Mouse (Mus musculus) heart, adult 2 months (tissue): Measurements from ENCODE around the gene Slc22a17. TPM values are rescaled to one million over a fixed set of nuclear protein-coding genes. Genes with fewer than 3 reads are reported as not detected.
A peak's percentile ranks its signal among the peaks of the same experiment; 100 is the strongest.

Experiments
- DNase-seq, 2 experiments: peaks; one replicate each; pipeline ENCODE4 v3.0.0; 2021
- H3K27ac ChIP-seq: fragments of 200-600 bp; 2 replicates; pipeline ENCODE4 v1.8.1; 2022
- H3K27me3 ChIP-seq: fragments of 200-500 bp; 2 replicates; pipeline ENCODE4 v1.6.1; 2012; ENCODE audit warnings: mild to moderate bottlenecking, low read length, inconsistent platforms, mixed read lengths; ENCODE audit not compliant: control insufficient read depth, insufficient read depth
- H3K36me3 ChIP-seq: fragments of 200-500 bp; 2 replicates; pipeline ENCODE4 v1.6.1; 2012; ENCODE audit warnings: low read length, inconsistent platforms; ENCODE audit not compliant: control insufficient read depth, insufficient read depth
- H3K4me1 ChIP-seq: fragments of 200-500 bp; 2 replicates; pipeline ENCODE4 v1.6.1; 2011; ENCODE audit warnings: low read length; ENCODE audit not compliant: control insufficient read depth, insufficient read depth
- H3K4me3 ChIP-seq: fragments of 200-600 bp; 2 replicates; pipeline ENCODE4 v1.8.1; 2022
- H3K79me2 ChIP-seq: fragments of 200-500 bp; replicated peaks from 2 replicates; pipeline ENCODE4 v1.6.1; 2012; ENCODE audit warnings: mild to moderate bottlenecking, inconsistent platforms, low read length, moderate library complexity, mixed read lengths; ENCODE audit not compliant: control insufficient read depth, insufficient read depth
- H3K9ac ChIP-seq: fragments of 200-500 bp; 2 replicates; pipeline ENCODE4 v1.6.1; 2012; ENCODE audit warnings: low read depth, mild to moderate bottlenecking, control low read depth, inconsistent platforms, low read length, mixed read lengths
- CTCF ChIP-seq: fragments of 200-600 bp; IDR thresholded peaks from 2 replicates; pipeline ENCODE4 v1.8.1; 2022; ENCODE audit warnings: antibody characterized with exemption, mild to moderate bottlenecking, moderate library complexity
- EP300 ChIP-seq: fragments of 200-500 bp; IDR thresholded peaks from 2 replicates; pipeline ENCODE4 v1.6.1; 2011; ENCODE audit warnings: low read depth, low read length, control low read depth; ENCODE audit not compliant: insufficient read depth
- POLR2A ChIP-seq: fragments of 200-500 bp; IDR thresholded peaks from 2 replicates; pipeline ENCODE4 v1.6.1; 2011; ENCODE audit warnings: mild to moderate bottlenecking, low read depth, low read length, control low read depth; ENCODE audit not compliant: insufficient read depth
- WGBS: fragments of 180-500 bp; shearing (Covaris S2); methylation state at CpG from one replicate; pipeline ENCODE4 v1.1.7; 2018; 5-methylcytosine and 5-hydroxymethylcytosine counted together
- intact Hi-C: fragments of 180-260 bp; cut with DNase I; formaldehyde crosslinking; loops from one replicate; pipeline ENCODE4 v1.15.1; 2025
- polyA plus RNA-seq: library from polyadenylated mRNA; depleted of rRNA; stranded (reverse); fragments of >200 nt; gene quantifications from 2 replicates; pipeline ENCODE4 v1.2.3, GENCODE M21; 2012
- total RNA-seq, 2 experiments: library from RNA; stranded (reverse); gene quantifications; 2 replicates each; pipeline ENCODE4 v1.2.3; 2021

The Slc22a17 gene
- total and polyA plus RNA-seq, 3 experiments: 1.7 to 13.0 (median 2.3) TPM

DNA sequence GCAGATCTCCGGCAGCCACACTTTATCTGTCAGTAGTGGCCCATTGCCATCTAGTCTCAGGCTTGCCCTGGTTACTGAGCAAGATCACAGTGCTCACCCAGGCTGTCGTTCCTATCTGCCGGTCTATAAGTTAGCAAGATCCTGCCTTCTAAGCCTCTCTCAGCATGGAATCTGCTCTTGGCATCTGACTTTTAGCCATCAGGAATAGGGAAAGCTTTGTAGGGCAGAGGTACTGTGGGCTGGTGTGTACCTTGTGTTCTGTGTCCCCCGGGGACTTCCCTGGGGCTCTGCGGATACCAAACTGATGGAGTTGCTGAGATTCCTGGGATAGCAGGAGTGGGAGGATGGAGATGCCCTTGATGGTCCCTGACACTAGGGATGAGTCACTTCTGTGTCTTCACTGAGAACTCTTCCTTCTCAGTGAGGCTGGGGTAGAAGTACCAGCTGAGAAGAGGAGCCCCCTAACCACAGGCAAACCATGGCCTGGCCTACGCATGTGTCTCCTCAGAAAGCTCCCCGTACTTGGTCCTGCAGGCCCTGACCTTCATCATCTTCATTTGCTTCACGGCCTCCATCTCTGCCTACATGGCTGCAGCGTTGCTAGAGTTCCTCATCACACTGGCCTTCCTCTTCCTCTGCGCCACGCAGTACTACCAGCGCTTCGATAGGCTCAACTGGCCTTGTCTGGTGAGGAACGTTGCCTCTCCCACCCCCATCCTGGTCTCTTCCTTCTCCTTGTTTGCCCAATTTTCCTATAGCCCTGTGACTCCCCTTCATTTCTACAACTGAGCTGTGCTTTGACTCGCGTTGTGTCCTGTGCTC, 24.6 kb upstream of the Slc22a17 start:
- 56% methylated on average over 16 of the region's 16 CpGs for WGBS
- Histone ChIP-seq H3K79me2 (no peaks in the 10 kb centered on the region), H3K27me3 (no peaks in the 10 kb centered on the region), H3K36me3 (no peaks in the 10 kb centered on the region), H3K4me1 (no peaks in the 10 kb centered on the region), H3K4me3 (no peak overlapping the region), H3K27ac (no peak overlapping the region), H3K9ac (no peak overlapping the region)
- intact Hi-C loops: loop anchor here (2.0 kb wide), 2 partner anchors 77 to 95 kb away; partner anchors contain the start of gene Ngdn
- no peak for DNase-seq
- TF ChIP-seq EP300 (peak; percentile 82; the same call in 1 of the 2 replicates), CTCF (no peak), POLR2A (peak; percentile 64; the same call in 1 of the 2 replicates)

DNA sequence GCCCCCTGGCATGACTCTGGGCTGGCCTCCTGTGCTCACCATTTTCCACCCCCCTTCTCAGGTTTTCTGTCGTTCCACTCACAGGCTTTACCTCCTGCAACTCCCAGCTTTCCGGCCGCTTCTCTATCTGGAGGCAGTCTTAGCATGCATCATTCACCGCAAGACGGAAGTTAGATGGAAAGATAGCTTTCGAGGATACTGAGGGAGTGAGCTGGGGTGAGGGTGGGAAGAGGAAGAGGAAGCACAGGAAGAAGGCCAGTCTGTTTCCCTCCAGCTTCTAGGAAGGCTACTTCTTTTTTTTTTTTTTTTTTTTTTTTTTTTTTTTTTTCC, 23.9 kb upstream of the Slc22a17 start:
- TF ChIP-seq EP300 (0 out of 2 replicates have a peak, but pooled peaks have one; percentile 20), POLR2A (peak; percentile 18; the same call in 1 of the 2 replicates), CTCF (no peak)
- H3K36me3 ChIP-seq: no peaks in the 10 kb centered on the region
- no peak overlapping the region for H3K9ac ChIP-seq
- H3K27ac ChIP-seq: no peak overlapping the region
- WGBS: 9% methylated on average over 6 of the region's 6 CpGs
- no peaks in the 10 kb centered on the region for H3K27me3 ChIP-seq
- H3K4me3 ChIP-seq: no peak overlapping the region
- no peak for DNase-seq
- intact Hi-C loops: no loop called here
- no peaks in the 10 kb centered on the region for H3K4me1 ChIP-seq
- H3K79me2 ChIP-seq: no peaks in the 10 kb centered on the region

GRCm38 (mm10) chr14:54935904-54936830, 23.2 kb upstream of the Slc22a17 start, which contains the start of gene Cmtm5:
Gene Cmtm5, plus strand, starts transcription at chr14:54936261.
- Histone ChIP-seq H3K9ac (no peak within 1 kb of the TSS), H3K4me3 (no peak within 1 kb of the TSS), H3K79me2 (no peaks in the 10 kb centered on the region), H3K4me1 (no peaks in the 10 kb centered on the region), H3K27me3 (no peaks in the 10 kb centered on the region), H3K36me3 (no peaks in the 10 kb centered on the region), H3K27ac (no peak within 1 kb of the TSS)
- 25% methylated on average over 8 of the region's 8 CpGs for WGBS
- intact Hi-C loops: no loop called here
- TF ChIP-seq EP300 (no peak), CTCF (no peak), POLR2A (no peak)
- DNase-seq: no peak

DNA sequence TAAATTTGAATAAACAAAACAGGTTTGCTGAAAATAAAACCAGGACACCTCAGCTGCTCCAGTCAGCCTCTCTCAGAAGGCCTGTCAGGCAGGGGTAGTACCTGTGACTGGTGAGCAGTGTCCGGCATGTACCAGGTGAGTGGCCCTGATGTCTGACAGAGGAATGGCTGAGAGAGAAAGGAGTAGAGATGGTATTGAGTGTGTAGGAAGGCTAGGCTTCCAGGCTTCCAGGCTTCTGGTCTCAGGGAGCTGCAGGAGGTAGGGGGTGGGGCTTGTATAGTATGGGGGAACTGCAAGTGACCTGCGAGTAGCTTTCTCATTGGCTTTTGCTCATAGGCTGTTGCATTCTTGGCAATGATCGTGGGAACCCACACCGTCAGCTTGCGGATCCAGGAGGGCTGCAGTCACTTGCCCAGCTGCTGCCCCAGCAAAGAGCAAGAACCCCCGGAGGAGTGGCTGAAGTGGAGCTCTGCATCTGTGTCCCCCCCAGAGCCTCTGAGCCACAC, 19.8 kb upstream of the Slc22a17 start, which contains the start of gene Il25:
Gene Il25, plus strand, starts transcription at position 51 of the 506 bp plus-strand sequence.
- intact Hi-C loops: no loop called here
- 53% methylated on average over 6 of the region's 6 CpGs for WGBS

DNA sequence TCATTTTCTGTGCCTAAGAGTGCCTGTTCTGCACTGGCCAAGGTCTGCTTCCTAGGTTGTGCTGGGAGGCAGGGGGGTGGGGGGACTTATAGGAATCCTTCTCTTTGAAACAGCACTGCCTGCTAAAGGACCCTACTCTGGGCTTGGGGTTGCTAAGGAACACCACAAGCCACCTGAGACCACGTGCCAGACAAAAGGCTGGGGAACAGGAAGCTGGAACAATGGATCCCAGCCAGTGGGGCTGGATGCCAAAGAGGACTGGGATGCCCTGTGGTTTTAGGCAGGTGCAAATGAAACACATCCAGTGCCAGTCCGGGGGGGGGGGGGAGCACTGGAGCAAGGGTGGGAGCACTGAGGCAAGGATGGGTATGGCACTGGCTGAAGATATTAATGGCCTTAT, 17.5 kb upstream of the Slc22a17 start:
- Histone ChIP-seq H3K27ac (no peak overlapping the region), H3K4me1 (no peaks in the 10 kb centered on the region), H3K27me3 (peaks cover 8% of the 10 kb centered on the region), H3K36me3 (no peaks in the 10 kb centered on the region), H3K4me3 (no peak overlapping the region), H3K9ac (no peak overlapping the region), H3K79me2 (no peaks in the 10 kb centered on the region)
- TF ChIP-seq CTCF (no peak), EP300 (no peak), POLR2A (no peak)
- 25% methylated on average over 2 of the region's 2 CpGs for WGBS
- intact Hi-C loops: no loop called here
- DNase-seq: no peak

More for the DNA sequence above, 19.8 kb upstream of the Slc22a17 start, which contains the start of gene Il25:
- Histone ChIP-seq H3K4me3 (no peak within 1 kb of the TSS), H3K4me1 (no peaks in the 10 kb centered on the region), H3K27me3 (no peaks in the 10 kb centered on the region), H3K79me2 (no peaks in the 10 kb centered on the region), H3K36me3 (no peaks in the 10 kb centered on the region), H3K9ac (no peak within 1 kb of the TSS), H3K27ac (no peak within 1 kb of the TSS)
- no peak for DNase-seq
- TF ChIP-seq CTCF (no peak), POLR2A (no peak), EP300 (no peak)
